Mouse (Mus musculus) mesoderm, embryonic 11.5 days (tissue): ENCODE data around the gene Slamf8.
A peak's percentile ranks its signal among the peaks of the same experiment; 100 is the strongest.

Experiments
- DNase-seq: peaks from one replicate; pipeline ENCODE4 v3.0.0-alpha.2; 2012; ENCODE audit warnings: low read depth, low spot score

Gene Slamf8

GRCm38 (mm10) chr1:172590385-172590784, at the start of gene Slamf8:
Slamf8 (minus strand) TSS chr1:172590568.
- DNase-seq: no peak

- DNase-seq: no peak
These were observed 48.4 kb upstream of the Slamf8 start for GRCm38 (mm10) chr1:172638781-172639180.

DNA sequence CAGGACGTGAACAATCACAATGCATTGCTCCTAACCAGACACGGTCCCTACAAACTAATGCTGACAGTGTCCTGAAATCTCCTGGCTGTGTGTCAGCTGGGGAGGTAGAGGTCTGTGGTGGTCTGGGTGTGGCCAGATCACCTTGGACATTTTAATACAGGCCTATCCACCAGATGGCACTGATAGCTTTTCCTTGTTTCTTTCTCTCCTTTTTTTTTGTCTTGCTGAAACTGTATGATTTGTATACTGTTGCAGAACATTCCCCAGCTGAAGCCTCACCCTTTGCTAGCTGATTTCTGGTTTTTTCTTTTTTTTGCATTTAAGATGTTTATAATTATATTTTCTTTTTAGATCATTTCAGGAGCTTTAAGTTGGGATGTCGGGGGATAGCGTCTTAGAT, 47.4 kb upstream of the Slamf8 start:
- DNase-seq: no peak

- DNase-seq: no peak
These were observed 45.9 kb upstream of the Slamf8 start for GRCm38 (mm10) chr1:172636266-172636665.

- DNase-seq: no peak
These were observed 44.9 kb upstream of the Slamf8 start for GRCm38 (mm10) chr1:172635258-172635657.

DNA sequence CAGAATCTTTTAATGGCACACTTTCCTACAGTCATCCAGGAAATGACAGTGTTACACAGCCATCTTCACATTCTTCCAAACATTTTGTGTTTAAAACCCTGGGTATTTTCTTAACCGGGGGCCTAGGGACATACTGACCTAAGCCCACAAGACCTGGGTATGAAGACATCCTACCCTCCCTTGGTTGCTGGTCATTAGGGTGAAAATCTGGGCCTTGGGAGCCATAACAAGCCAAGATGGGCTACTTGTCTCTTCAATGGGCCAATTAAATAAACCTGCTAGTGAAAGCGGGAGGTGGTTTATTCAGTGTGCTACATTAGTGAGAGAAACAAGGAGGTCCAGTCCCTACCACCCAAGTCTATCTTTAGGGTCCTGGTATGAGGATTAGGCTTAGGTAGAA, 43.8 kb upstream of the Slamf8 start:
- no peak for DNase-seq

DNA sequence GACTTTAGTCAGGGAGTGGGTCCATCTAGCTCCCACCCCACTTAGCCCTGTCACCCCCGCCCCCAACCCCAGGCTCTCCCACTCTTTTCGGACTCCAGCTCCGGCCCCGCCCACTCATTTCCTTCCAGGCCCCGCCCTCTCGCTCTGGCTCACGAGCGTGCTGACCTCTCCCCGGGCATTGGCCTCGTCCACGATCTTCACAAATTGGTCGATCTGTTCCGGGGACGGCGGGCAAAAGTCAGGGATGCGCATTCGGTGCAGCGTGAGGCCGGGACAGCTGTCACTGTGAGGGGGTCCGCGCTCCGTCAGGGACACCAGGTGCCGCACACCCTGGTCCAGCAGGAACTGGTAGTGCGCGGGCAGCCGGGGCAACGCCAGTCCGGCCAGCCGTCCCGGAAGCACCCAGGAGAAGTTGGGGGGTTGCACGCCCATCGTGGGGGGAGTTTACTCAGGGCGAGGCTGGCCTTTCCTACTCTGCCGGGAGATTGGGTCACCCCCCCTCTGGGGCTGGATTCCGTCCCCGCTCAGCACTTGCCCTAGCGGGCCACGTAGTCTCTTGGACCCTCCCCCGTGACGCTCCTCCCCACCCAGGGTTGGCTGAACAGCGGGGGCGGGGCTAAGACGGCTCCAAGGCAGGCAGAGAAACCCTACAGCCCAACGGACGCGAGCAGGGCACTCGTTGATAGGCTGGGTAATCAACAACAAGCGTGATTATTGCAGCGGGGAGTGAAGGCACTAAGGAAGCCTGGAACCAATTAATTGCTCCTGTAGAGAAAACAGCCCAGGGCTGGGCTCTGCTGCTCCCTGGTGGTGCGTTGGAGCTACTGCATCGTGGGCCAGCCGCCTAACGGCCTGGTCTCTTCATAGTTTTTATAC, 42.3 kb upstream of the Slamf8 start, which contains the start of gene Dusp23:
TSS of gene Dusp23 (minus strand) at position 512 of the 876 bp plus-strand sequence.
- peak; percentile 97 for DNase-seq

DNA sequence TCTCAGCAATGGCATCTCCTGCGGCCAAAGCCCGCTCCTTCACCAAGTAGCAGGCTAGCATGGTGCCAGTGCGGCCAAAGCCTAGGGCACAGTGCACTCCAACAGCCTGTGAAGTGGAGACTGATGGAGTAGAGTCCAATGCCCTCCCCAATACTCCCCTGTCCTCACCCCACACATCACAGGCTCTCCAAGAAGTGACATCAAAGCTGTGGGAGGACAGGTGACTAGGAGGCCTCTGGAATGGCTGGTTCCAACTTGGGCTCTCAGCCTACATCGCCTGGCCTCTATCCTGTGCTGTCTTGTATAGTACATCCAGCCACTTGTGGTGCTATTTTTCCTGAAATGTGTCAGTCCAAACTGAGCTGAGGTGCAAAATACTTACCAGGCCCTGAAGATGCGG, 41.4 kb upstream of the Slamf8 start:
- no peak for DNase-seq

DNA sequence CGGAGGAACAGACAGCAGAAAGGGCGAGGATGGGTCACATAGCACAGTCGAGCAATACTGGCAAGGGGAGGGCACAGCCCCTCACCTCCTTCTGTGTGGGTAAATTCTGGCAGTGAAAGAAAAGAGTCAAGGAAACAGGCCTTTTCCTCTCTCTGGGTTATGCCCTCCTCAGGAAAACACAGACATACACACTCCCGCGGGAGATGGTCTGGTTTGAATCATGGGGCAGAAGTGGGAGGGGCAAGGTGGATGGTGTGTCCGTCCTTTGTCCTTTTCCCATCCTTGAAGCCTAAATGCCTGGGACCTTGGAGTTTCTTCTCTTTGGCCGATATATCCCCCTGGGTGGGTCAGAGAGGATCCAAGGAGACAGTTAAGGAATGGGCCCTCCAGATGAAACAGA, 39.5 kb upstream of the Slamf8 start:
- DNase-seq: no peak

- no peak for DNase-seq
These were observed 35.9 kb upstream of the Slamf8 start for GRCm38 (mm10) chr1:172626306-172626705.

DNA sequence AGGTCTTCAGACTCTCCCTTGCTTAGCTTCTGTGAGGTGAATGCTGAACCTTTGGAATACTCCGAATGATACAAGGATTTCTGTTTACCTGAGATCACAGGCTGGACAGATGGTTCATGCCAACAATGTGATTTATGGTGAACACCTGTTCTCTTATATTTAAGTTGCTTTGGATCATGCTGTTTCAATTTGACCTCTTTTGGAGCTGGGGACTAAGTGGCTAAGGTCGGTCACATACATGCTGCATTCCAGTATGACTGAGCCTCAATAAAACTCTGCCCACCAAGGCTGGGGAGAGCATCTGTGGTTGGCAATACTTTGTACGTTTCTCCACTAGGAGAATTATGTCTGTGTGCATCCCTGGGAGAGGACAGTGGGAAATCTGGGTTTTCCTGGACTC, 33.7 kb upstream of the Slamf8 start:
- DNase-seq: no peak

DNA sequence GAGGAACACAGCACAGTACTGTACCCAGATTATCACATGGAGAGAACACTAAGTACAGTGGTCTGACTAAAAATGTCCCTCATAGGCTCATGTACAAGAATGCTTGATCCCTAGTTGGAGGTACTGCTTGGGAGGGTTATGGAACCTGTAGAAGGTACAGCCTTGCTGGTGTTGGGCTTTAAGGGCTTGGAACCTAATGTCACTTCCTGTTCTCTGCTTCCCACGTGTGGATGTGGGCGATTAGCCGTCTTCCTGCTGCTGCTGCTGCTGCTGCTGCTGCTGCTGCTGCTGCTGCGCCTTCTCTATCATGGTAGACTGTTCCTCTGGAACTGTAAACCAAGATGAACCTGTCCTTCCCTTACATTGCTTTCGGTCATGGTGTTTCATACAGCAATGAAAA, 33.2 kb upstream of the Slamf8 start:
- DNase-seq: no peak

- peak; percentile 70 for DNase-seq
These were observed 28.9 kb upstream of the Slamf8 start for GRCm38 (mm10) chr1:172619235-172619634.

GRCm38 (mm10) chr1:172618141-172618540, 27.8 kb upstream of the Slamf8 start:
- peak; percentile 70 for DNase-seq

DNA sequence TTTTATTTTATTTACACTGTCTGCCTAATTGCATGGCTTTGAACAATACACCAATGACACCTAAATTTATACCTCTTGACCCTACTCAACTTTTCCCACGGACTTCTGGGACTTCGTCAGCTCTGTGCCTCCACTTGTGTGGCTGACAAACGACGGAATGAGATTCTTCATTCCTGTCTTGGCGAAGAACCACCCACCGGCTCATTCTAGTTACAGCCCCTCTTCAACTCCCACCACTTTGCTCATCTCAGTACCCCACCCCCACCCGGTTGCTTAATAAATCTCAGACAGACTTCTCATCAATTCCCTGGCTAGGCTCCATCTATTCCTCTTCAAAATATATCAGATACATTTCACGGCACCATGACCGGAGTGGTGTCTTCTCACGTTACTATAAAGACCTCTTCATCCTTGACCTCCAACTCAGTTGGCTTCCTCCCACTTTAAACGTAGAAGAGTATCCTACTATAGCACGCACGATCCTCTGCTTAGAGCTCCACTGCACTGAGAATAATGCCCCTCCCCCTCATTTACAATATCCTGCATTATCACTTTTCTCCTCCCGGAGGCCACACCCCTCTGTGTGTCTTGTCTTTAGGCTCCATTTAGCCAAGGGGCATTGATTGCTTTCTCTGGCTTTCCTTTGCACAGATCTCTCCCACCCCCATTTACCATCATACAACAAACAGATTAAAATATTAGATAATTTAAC, 27.2 kb upstream of the Slamf8 start:
- DNase-seq: peak; percentile 75

- peak; percentile 70 for DNase-seq
These were observed 26.4 kb upstream of the Slamf8 start for GRCm38 (mm10) chr1:172616537-172617300.

- no peak for DNase-seq
These were observed 25.0 kb upstream of the Slamf8 start for GRCm38 (mm10) chr1:172615412-172615811.

DNA sequence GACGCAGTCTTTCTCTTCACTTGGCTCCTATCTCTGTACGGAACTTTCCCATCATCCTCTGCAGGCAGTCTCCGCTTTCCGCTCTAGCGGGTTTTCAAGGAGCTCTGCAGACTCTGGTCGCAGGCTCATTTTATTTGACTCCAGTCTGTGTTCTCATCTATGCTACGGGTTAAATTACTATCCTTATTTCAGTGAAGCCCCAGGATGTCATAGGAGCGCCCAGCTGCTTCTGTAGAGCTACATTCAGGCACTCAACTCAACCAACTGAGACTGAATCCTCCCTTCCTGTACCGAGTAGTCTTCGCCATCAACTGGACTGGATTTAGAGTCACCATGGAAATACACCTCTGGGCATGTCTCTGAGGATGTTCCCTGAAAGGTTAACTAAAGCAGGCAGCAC, 24.3 kb upstream of the Slamf8 start:
- DNase-seq: no peak

DNA sequence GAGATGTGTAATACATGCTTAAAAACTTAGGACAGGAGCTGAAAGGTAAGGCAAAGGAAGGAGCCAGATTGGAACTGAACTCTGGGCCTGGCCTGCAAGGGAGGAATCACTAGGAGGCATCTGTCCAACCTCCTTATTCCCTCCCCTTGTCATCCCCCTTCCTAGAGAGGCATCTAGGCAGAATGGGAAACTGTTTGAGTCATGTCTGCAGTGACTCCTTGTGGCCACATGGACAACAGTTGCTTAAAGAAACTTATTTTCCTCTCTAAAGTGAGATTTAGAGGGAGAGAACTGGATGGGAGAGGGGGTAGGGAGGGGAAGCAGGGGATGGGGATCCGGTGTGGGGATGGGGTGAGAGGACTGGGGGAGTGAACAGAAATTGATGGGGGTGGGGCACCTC, 22.4 kb upstream of the Slamf8 start:
- no peak for DNase-seq

- DNase-seq: no peak
These were observed 20.9 kb upstream of the Slamf8 start for GRCm38 (mm10) chr1:172611304-172611703.

DNA sequence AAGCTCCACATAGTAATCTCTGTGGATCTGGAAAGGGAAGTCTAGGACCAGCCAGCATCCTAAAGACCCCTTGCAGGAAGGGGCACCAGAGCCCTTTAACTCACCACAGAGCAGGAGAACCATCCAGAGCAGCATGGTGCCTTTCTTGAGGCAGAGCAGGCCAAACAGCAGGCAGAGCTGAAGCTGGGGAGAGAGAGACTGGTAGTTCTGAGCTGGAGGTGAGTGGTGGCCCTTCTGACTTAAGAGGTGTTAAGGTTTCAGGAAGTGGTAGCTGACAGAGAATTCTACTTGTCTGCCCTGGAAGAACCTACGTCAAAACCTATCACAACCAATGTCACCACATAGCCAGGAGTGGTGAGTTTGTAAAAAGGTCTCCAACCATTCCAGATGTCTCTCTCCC, 12.0 kb upstream of the Slamf8 start, which contains the start of gene Fcrl6:
TSS of gene Fcrl6 (minus strand) at position 226 of the 400 bp plus-strand sequence.
- DNase-seq: no peak

- DNase-seq: peak; percentile 52
These were observed 4.1 kb upstream of the Slamf8 start for GRCm38 (mm10) chr1:172594495-172594894.
